Mouse (Mus musculus): ENCODE results near the gene Apol8. TPM values are rescaled to one million over a fixed set of nuclear protein-coding genes. Genes with fewer than 3 reads are reported as not detected.
A peak's percentile ranks its signal among the peaks of the same experiment; 100 is the strongest.
"Not testable (repeated sequence)": the region's sequence is repeated elsewhere in the genome, so short reads cannot be mapped to it uniquely, and the experiment has no call there.

The Apol8 gene
- polyA plus RNA-seq, 1 experiment, result 0.17 TPM

- TF ChIP-seq POLR2A (IDR thresholded peaks at IDR 0.05; ENCODE audit: control insufficient read depth, low read depth, low read length), result no peak
- TF ChIP-seq CTCF (IDR thresholded peaks at IDR 0.05; ENCODE audit: control insufficient read depth, insufficient read depth, insufficient replicate concordance, low read depth, low read length), result no peak
- H3K4me1 ChIP-seq (ENCODE audit: control insufficient read depth, insufficient read depth, low read length), result no peaks in the 10 kb centered on the region
- no peaks in the 10 kb centered on the region for H3K27me3 ChIP-seq (ENCODE audit: control insufficient read depth, insufficient read depth, low read length)
- no peaks in the 10 kb centered on the region for H3K36me3 ChIP-seq (ENCODE audit: control insufficient read depth, insufficient read depth, low read length)
- H3K4me3 ChIP-seq (ENCODE audit: control insufficient read depth, low read depth, low read length), result no peak overlapping the region
- no peak overlapping the region for H3K27ac ChIP-seq (ENCODE audit: control insufficient read depth, insufficient read depth, low read depth, low read length)
Observed at GRCm38 (mm10) chr15:77749717-77750116, 7.1 kb downstream of the Apol8 start.

GRCm38 (mm10) chr15:77748414-77748813 lies 8.4 kb downstream of the Apol8 start:
- Histone ChIP-seq H3K4me3 (ENCODE audit: control insufficient read depth, low read depth, low read length) (no peak overlapping the region), H3K4me1 (ENCODE audit: control insufficient read depth, insufficient read depth, low read length) (no peaks in the 10 kb centered on the region), H3K27ac (ENCODE audit: control insufficient read depth, insufficient read depth, low read depth, low read length) (no peak overlapping the region), H3K36me3 (ENCODE audit: control insufficient read depth, insufficient read depth, low read length) (no peaks in the 10 kb centered on the region), H3K27me3 (ENCODE audit: control insufficient read depth, insufficient read depth, low read length) (no peaks in the 10 kb centered on the region)
- TF ChIP-seq CTCF (IDR thresholded peaks at IDR 0.05; ENCODE audit: control insufficient read depth, insufficient read depth, insufficient replicate concordance, low read depth, low read length) (no peak), POLR2A (IDR thresholded peaks at IDR 0.05; ENCODE audit: control insufficient read depth, low read depth, low read length) (no peak)

- H3K27ac ChIP-seq (ENCODE audit: control insufficient read depth, insufficient read depth, low read depth, low read length), result no peak overlapping the region
- no peaks in the 10 kb centered on the region for H3K36me3 ChIP-seq (ENCODE audit: control insufficient read depth, insufficient read depth, low read length)
- no peaks in the 10 kb centered on the region for H3K27me3 ChIP-seq (ENCODE audit: control insufficient read depth, insufficient read depth, low read length)
- no peaks in the 10 kb centered on the region for H3K4me1 ChIP-seq (ENCODE audit: control insufficient read depth, insufficient read depth, low read length)
- TF ChIP-seq CTCF (IDR thresholded peaks at IDR 0.05; ENCODE audit: control insufficient read depth, insufficient read depth, insufficient replicate concordance, low read depth, low read length), result no peak
- TF ChIP-seq POLR2A (IDR thresholded peaks at IDR 0.05; ENCODE audit: control insufficient read depth, low read depth, low read length), result no peak
- H3K4me3 ChIP-seq (ENCODE audit: control insufficient read depth, low read depth, low read length), result no peak overlapping the region
Observed at GRCm38 (mm10) chr15:77746326-77746725, 10.5 kb downstream of the Apol8 start.

- no peak for TF ChIP-seq POLR2A (IDR thresholded peaks at IDR 0.05; ENCODE audit: control insufficient read depth, low read depth, low read length)
- TF ChIP-seq CTCF (IDR thresholded peaks at IDR 0.05; ENCODE audit: control insufficient read depth, insufficient read depth, insufficient replicate concordance, low read depth, low read length), result no peak
- no peak overlapping the region for H3K27ac ChIP-seq (ENCODE audit: control insufficient read depth, insufficient read depth, low read depth, low read length)
- no peak overlapping the region for H3K4me3 ChIP-seq (ENCODE audit: control insufficient read depth, low read depth, low read length)
- H3K4me1 ChIP-seq (ENCODE audit: control insufficient read depth, insufficient read depth, low read length), result no peaks in the 10 kb centered on the region
- H3K36me3 ChIP-seq (ENCODE audit: control insufficient read depth, insufficient read depth, low read length), result no peaks in the 10 kb centered on the region
- H3K27me3 ChIP-seq (ENCODE audit: control insufficient read depth, insufficient read depth, low read length), result no peaks in the 10 kb centered on the region
Observed at GRCm38 (mm10) chr15:77745081-77745480, 11.7 kb downstream of the Apol8 start.

- no peaks in the 10 kb centered on the region for H3K27me3 ChIP-seq (ENCODE audit: control insufficient read depth, insufficient read depth, low read length)
- no peak for TF ChIP-seq CTCF (IDR thresholded peaks at IDR 0.05; ENCODE audit: control insufficient read depth, insufficient read depth, insufficient replicate concordance, low read depth, low read length)
- TF ChIP-seq POLR2A (IDR thresholded peaks at IDR 0.05; ENCODE audit: control insufficient read depth, low read depth, low read length), result no peak
- H3K27ac ChIP-seq (ENCODE audit: control insufficient read depth, insufficient read depth, low read depth, low read length), result no peak overlapping the region
- H3K36me3 ChIP-seq (ENCODE audit: control insufficient read depth, insufficient read depth, low read length), result no peaks in the 10 kb centered on the region
- no peak overlapping the region for H3K4me3 ChIP-seq (ENCODE audit: control insufficient read depth, low read depth, low read length)
- H3K4me1 ChIP-seq (ENCODE audit: control insufficient read depth, insufficient read depth, low read length), result no peaks in the 10 kb centered on the region
Observed at GRCm38 (mm10) chr15:77744632-77745031, 12.2 kb downstream of the Apol8 start.

- H3K4me3 ChIP-seq (ENCODE audit: control insufficient read depth, low read depth, low read length); H3K36me3 ChIP-seq (ENCODE audit: control insufficient read depth, insufficient read depth, low read length); H3K27ac ChIP-seq (ENCODE audit: control insufficient read depth, insufficient read depth, low read depth, low read length); H3K27me3 ChIP-seq (ENCODE audit: control insufficient read depth, insufficient read depth, low read length); H3K4me1 ChIP-seq (ENCODE audit: control insufficient read depth, insufficient read depth, low read length): not testable (repeated sequence)
Observed at GRCm38 (mm10) chr15:77741556-77741955, 15.2 kb downstream of the Apol8 start.

- no peak overlapping the region for H3K4me3 ChIP-seq (ENCODE audit: control insufficient read depth, low read depth, low read length)
- no peaks in the 10 kb centered on the region for H3K36me3 ChIP-seq (ENCODE audit: control insufficient read depth, insufficient read depth, low read length)
- no peaks in the 10 kb centered on the region for H3K27me3 ChIP-seq (ENCODE audit: control insufficient read depth, insufficient read depth, low read length)
- H3K4me1 ChIP-seq (ENCODE audit: control insufficient read depth, insufficient read depth, low read length), result no peaks in the 10 kb centered on the region
- no peak overlapping the region for H3K27ac ChIP-seq (ENCODE audit: control insufficient read depth, insufficient read depth, low read depth, low read length)
- TF ChIP-seq CTCF (IDR thresholded peaks at IDR 0.05; ENCODE audit: control insufficient read depth, insufficient read depth, insufficient replicate concordance, low read depth, low read length) (peak; percentile 11; the same call in 1 of the 2 replicates), POLR2A (IDR thresholded peaks at IDR 0.05; ENCODE audit: control insufficient read depth, low read depth, low read length) (no peak)
Observed at GRCm38 (mm10) chr15:77740511-77741297, 16.1 kb downstream of the Apol8 start.

- H3K4me1 ChIP-seq (ENCODE audit: control insufficient read depth, insufficient read depth, low read length); H3K27me3 ChIP-seq (ENCODE audit: control insufficient read depth, insufficient read depth, low read length); H3K36me3 ChIP-seq (ENCODE audit: control insufficient read depth, insufficient read depth, low read length); H3K4me3 ChIP-seq (ENCODE audit: control insufficient read depth, low read depth, low read length); H3K27ac ChIP-seq (ENCODE audit: control insufficient read depth, insufficient read depth, low read depth, low read length): not testable (repeated sequence)
Observed at GRCm38 (mm10) chr15:77733903-77734302, 22.9 kb downstream of the Apol8 start.

GRCm38 (mm10) chr15:77733380-77733779 lies 23.4 kb downstream of the Apol8 start:
- not testable (repeated sequence) for H3K4me1 ChIP-seq (ENCODE audit: control insufficient read depth, insufficient read depth, low read length); H3K27ac ChIP-seq (ENCODE audit: control insufficient read depth, insufficient read depth, low read depth, low read length); H3K27me3 ChIP-seq (ENCODE audit: control insufficient read depth, insufficient read depth, low read length); H3K36me3 ChIP-seq (ENCODE audit: control insufficient read depth, insufficient read depth, low read length); H3K4me3 ChIP-seq (ENCODE audit: control insufficient read depth, low read depth, low read length)

GRCm38 (mm10) chr15:77732851-77733250 lies 24.0 kb downstream of the Apol8 start:
- H3K27ac ChIP-seq (ENCODE audit: control insufficient read depth, insufficient read depth, low read depth, low read length); H3K27me3 ChIP-seq (ENCODE audit: control insufficient read depth, insufficient read depth, low read length); H3K4me1 ChIP-seq (ENCODE audit: control insufficient read depth, insufficient read depth, low read length); H3K4me3 ChIP-seq (ENCODE audit: control insufficient read depth, low read depth, low read length); H3K36me3 ChIP-seq (ENCODE audit: control insufficient read depth, insufficient read depth, low read length): not testable (repeated sequence)

All from testis, adult 2 months (tissue).